8 mouse cellular contexts compared by ENCODE assay signal in genomic region chr10:5823291-5823739, GRCm38 (mm10). TPM values are rescaled to one million over a fixed set of nuclear protein-coding genes. Genes with fewer than 3 reads are reported as not detected.
DNase-seq lines count a peak whose midpoint lies in the region; ATAC-seq lines count a peak whose summit lies in the region.

No protein-coding gene starts in this region.

- no peaks in the 10 kb centered on the region for H3K9me3 ChIP-seq in heart, embryonic 12.5 days (replicated peaks)
- no peaks in the 10 kb centered on the region for H3K9me3 ChIP-seq in hindbrain, embryonic 15.5 days
- H3K9me3 ChIP-seq in midbrain, embryonic 14.5 days (ENCODE audit: control insufficient read depth, low read length): no peaks in the 10 kb centered on the region

- H3K4me2 ChIP-seq in heart, embryonic 12.5 days: peak overlapping the region; percentile 86
- peak overlapping the region; percentile 82 for H3K4me2 ChIP-seq in hindbrain, embryonic 15.5 days
- peak overlapping the region; percentile 57 for H3K4me2 ChIP-seq in midbrain, embryonic 14.5 days (ENCODE audit: low read length)

- peaks cover 12% of the 10 kb centered on the region for H3K4me1 ChIP-seq in heart, embryonic 12.5 days (replicated peaks)
- peaks cover 21% of the 10 kb centered on the region for H3K4me1 ChIP-seq in hindbrain, embryonic 15.5 days (replicated peaks)
- peaks cover 13% of the 10 kb centered on the region for H3K4me1 ChIP-seq in midbrain, embryonic 14.5 days (ENCODE audit: control insufficient read depth, insufficient read depth, low read length)

- peak overlapping the region; percentile 91 for H3K27ac ChIP-seq in heart, embryonic 12.5 days (ENCODE audit: poor library complexity, severe bottlenecking)
- peak overlapping the region; percentile 88 for H3K27ac ChIP-seq in hindbrain, embryonic 15.5 days (replicated peaks)
- peak overlapping the region; percentile 79 for H3K27ac ChIP-seq in midbrain, embryonic 14.5 days (replicated peaks; ENCODE audit: low read depth, low read length)

- no peaks in the 10 kb centered on the region for H3K27me3 ChIP-seq in heart, embryonic 12.5 days (replicated peaks)
- H3K27me3 ChIP-seq in hindbrain, embryonic 15.5 days: no peaks in the 10 kb centered on the region
- no peaks in the 10 kb centered on the region for H3K27me3 ChIP-seq in midbrain, embryonic 14.5 days (ENCODE audit: control insufficient read depth, insufficient read depth, low read length)

- peak; percentile 15; the same call in 1 of the 2 replicates for ATAC-seq in heart, embryonic 12.5 days (ENCODE audit: insufficient number of reproducible peaks, low FRiP score)
- peak; percentile 10; the same call in 1 of the 2 replicates for ATAC-seq in hindbrain, embryonic 15.5 days (ENCODE audit: low FRiP score, low read depth)
- ATAC-seq in midbrain, embryonic 14.5 days (ENCODE audit: low FRiP score, low TSS enrichment): peak; percentile 0

- peak overlapping the region; percentile 96 for H3K4me3 ChIP-seq in heart, embryonic 12.5 days
- peak overlapping the region; percentile 89 for H3K4me3 ChIP-seq in hindbrain, embryonic 15.5 days
- H3K4me3 ChIP-seq in midbrain, embryonic 14.5 days (replicated peaks; ENCODE audit: low read depth, low read length): peak overlapping the region; percentile 89

- H3K9ac ChIP-seq in heart, embryonic 12.5 days: peak overlapping the region; percentile 98
- peak overlapping the region; percentile 92 for H3K9ac ChIP-seq in hindbrain, embryonic 15.5 days
- peak overlapping the region; percentile 82 for H3K9ac ChIP-seq in midbrain, embryonic 14.5 days (replicated peaks; ENCODE audit: low read length)

- WGBS in heart, embryonic 12.5 days: under 1% methylated on average over 37 of the region's 37 CpGs
- under 1% methylated on average over 37 of the region's 37 CpGs for WGBS in hindbrain, embryonic 15.5 days
- under 1% methylated on average over 37 of the region's 37 CpGs for WGBS in midbrain, embryonic 14.5 days

- H3K36me3 ChIP-seq in heart, embryonic 12.5 days: peaks cover 26% of the 10 kb centered on the region
- H3K36me3 ChIP-seq in hindbrain, embryonic 15.5 days: peaks cover 20% of the 10 kb centered on the region
- peaks cover 19% of the 10 kb centered on the region for H3K36me3 ChIP-seq in midbrain, embryonic 14.5 days (ENCODE audit: control insufficient read depth, insufficient read depth, low read length)

- no peak for DNase-seq in heart, adult 11 months
- DNase-seq in 3T3-L1 (ENCODE audit: low read depth, low spot score): peak; percentile 34
- DNase-seq in cerebellum, adult 9-10 months: peak; percentile 65
- DNase-seq in midbrain, embryonic 14.5 days: no peak
- DNase-seq in T-cell, adult 2 months (ENCODE audit: low spot score): no peak
- no peak for DNase-seq in gastrocnemius, postnatal 10 days

RNA-seq across cellular contexts. Expression of gene Mtrf1l, which starts 0.4 kb away (rescaled TPM):
- polyA plus RNA-seq in heart, embryonic 12.5 days (2016; fragmentation: Nextera tagmentation; extraction: Ambion mirVana): 9.2 and 15.0 TPM in 2 replicates
- 10.6 and 12.3 TPM in 2 replicates for polyA plus RNA-seq in hindbrain, embryonic 15.5 days (2015; fragmentation: Nextera tagmentation; extraction: Ambion mirVana)
- polyA plus RNA-seq in midbrain, embryonic 14.5 days (2014; fragmentation: Nextera tagmentation; extraction: Ambion mirVana): 10.2 and 13.4 TPM in 2 replicates
- 1 to 10 TPM; 6.9 to 7.2 TPM for total RNA-seq in gastrocnemius, postnatal 10 days (2021)

RNA-seq across cellular contexts. Expression of gene Fbxo5, which starts 17.9 kb away (rescaled TPM):
- polyA plus RNA-seq in heart, embryonic 12.5 days (2016; fragmentation: Nextera tagmentation; extraction: Ambion mirVana): 49.0 and 50.9 TPM in 2 replicates
- polyA plus RNA-seq in hindbrain, embryonic 15.5 days (2015; fragmentation: Nextera tagmentation; extraction: Ambion mirVana): 14.2 and 16.9 TPM in 2 replicates
- polyA plus RNA-seq in midbrain, embryonic 14.5 days (2014; fragmentation: Nextera tagmentation; extraction: Ambion mirVana): 10.5 and 14.7 TPM in 2 replicates
- total RNA-seq in gastrocnemius, postnatal 10 days (2021): 1 to 10 TPM; 4.4 to 5.6 TPM

Comparison
In these comparisons a context has a peak if more than half of its experiments do, and no peak if none do; other contexts are left out.
1. DNase-seq: peak in 3T3-L1 (single experiment) and cerebellum, adult 9-10 months (single experiment); none in heart, adult 11 months (single experiment), midbrain, embryonic 14.5 days (single experiment), T-cell, adult 2 months (single experiment) and gastrocnemius, postnatal 10 days (single experiment).
2. Peak in every context shown above with its lines, with median percentiles within 50 percentile points of each other: ATAC-seq, H3K27ac ChIP-seq, H3K4me2 ChIP-seq, H3K4me3 ChIP-seq and H3K9ac ChIP-seq.